Mouse (Mus musculus): ENCODE measurements at regions not wholly inside any gene's neighbourhood (a gene's known extent, or its start where the extent isn't known, plus 50 kb on each side); places are given as distances from the start of the nearest gene placed in this dataset.

- TF ChIP-seq CTCF (IDR thresholded peaks at IDR 0.05), result no peak
- TF ChIP-seq POLR2A (IDR thresholded peaks at IDR 0.05; ENCODE audit: insufficient read depth, low read depth, low read length), result no peak
- no peak for TF ChIP-seq EP300 (IDR thresholded peaks at IDR 0.05; ENCODE audit: insufficient read depth, low read depth, low read length)
These were observed 209.3 kb downstream of the Plxna1 start for GRCm38 (mm10) chr6:89153027-89153662.
